Mouse (Mus musculus): ENCODE results near the gene Nop58. TPM values are rescaled to one million over a fixed set of nuclear protein-coding genes. Genes with fewer than 3 reads are reported as not detected.

Nop58 gene
- polyA plus RNA-seq, 1 experiment, result 27.0 TPM

DNA sequence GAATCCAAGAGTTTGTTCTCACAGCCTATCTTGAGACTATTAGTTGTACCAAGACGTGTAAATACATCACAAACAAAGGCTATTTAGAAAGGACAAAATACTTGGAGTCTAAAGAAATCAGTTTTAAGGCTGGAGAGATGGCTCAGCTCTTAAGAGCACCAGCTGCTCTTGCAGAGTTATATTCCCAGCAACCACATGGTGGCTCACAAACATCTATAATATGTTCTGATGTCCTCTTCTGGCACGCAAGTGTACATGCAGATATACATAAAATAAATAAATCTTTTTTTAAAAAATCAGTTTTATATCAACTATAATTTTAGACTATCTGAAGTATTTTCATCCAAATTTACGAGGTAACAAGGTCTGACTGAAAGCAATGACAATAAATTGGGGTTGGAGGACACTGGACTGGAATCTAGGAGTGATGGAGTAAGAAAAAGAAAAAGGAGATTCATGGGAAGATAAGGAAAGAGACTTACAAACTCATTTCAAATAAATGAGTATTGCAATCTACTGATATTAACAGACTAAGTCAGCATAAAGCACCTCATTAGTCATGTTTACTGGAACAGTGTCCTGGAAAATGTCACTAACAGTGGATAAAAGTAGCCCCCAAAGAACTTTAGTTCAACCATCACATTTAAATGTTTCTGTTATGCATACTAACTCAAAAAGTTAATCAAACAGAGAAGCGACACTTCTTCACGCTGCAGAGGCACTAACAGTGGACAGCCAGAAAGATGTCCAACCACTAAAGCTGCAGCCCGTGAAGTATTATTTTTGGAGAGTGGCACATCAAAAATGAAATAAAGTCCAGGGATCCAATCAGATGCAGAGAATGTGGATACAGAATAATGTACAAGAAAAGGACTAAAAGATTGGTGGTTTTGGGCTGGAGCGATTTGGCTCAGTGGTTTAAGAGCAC lies 28.3 kb upstream of the Nop58 start:
- Histone ChIP-seq H3K4me3 (ENCODE audit: control insufficient read depth, low read depth, low read length) (no peak overlapping the region), H3K27ac (ENCODE audit: control insufficient read depth, insufficient read depth, low read depth, low read length) (no peak overlapping the region), H3K36me3 (ENCODE audit: control insufficient read depth, insufficient read depth, low read length) (no peaks in the 10 kb centered on the region), H3K27me3 (ENCODE audit: control insufficient read depth, insufficient read depth, low read length) (no peaks in the 10 kb centered on the region), H3K4me1 (ENCODE audit: control insufficient read depth, insufficient read depth, low read length) (no peaks in the 10 kb centered on the region)
- TF ChIP-seq POLR2A (IDR thresholded peaks at IDR 0.05; ENCODE audit: control insufficient read depth, low read depth, low read length) (no peak), CTCF (IDR thresholded peaks at IDR 0.05; ENCODE audit: control insufficient read depth, insufficient read depth, insufficient replicate concordance, low read depth, low read length) (no peak)

DNA sequence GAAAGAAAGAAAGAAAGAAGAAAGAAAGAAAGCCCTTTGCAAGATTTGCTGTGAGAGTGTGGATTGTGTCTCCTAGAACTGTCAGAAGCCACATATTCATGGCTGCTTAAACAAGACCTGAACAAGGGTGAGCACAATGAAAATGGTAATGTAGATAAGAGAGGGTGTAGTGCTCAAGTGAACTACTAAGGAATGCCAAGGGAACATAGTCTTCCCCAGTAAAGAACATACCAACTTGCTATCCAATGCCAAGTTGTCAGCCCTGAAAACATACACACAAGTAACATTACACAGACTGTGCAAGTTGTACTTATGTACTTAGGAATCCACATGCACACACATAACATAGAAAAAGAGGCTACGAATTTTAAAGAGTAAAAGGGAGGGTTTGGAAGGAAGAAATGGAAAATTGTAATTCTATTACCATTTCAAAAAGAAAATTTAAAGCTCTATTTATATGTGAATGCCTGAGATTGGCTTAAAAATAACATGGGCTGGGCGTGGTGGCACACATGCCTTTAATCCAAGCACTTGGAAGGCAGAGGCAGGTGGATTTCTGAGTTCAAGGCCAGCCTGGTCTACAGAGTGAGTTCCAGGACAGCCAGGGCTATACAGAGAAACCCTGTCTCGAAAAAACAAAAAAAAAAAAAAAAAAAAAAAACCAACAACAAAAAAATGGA lies 21.2 kb upstream of the Nop58 start:
- Histone ChIP-seq H3K27me3 (ENCODE audit: control insufficient read depth, insufficient read depth, low read length) (no peaks in the 10 kb centered on the region), H3K4me3 (ENCODE audit: control insufficient read depth, low read depth, low read length) (no peak overlapping the region), H3K27ac (ENCODE audit: control insufficient read depth, insufficient read depth, low read depth, low read length) (no peak overlapping the region), H3K36me3 (ENCODE audit: control insufficient read depth, insufficient read depth, low read length) (no peaks in the 10 kb centered on the region), H3K4me1 (ENCODE audit: control insufficient read depth, insufficient read depth, low read length) (peaks cover 2% of the 10 kb centered on the region)
- TF ChIP-seq CTCF (IDR thresholded peaks at IDR 0.05; ENCODE audit: control insufficient read depth, insufficient read depth, insufficient replicate concordance, low read depth, low read length) (no peak), POLR2A (IDR thresholded peaks at IDR 0.05; ENCODE audit: control insufficient read depth, low read depth, low read length) (no peak)

DNA sequence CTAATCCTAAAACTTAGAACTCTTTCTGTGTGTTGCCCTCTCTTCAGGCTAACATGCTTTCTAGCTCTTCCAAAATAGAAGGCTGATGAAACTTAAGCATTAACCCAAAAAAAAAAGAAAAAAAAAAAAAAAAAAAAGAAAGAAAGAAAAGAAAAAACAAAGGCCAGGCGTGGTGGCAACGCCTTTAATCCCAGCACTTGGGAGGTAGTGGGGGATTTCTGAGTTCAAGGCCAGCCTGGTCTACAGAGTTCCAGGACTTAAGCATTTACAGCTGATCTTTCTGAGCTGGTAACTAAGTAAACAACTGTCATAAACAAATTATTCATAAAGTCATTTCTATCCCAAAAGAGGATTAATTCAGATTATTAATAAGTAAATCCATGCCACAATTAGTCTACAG lies 15.9 kb upstream of the Nop58 start:
- Histone ChIP-seq H3K27me3 (ENCODE audit: control insufficient read depth, insufficient read depth, low read length) (no peaks in the 10 kb centered on the region), H3K36me3 (ENCODE audit: control insufficient read depth, insufficient read depth, low read length) (no peaks in the 10 kb centered on the region), H3K4me1 (ENCODE audit: control insufficient read depth, insufficient read depth, low read length) (peaks cover 3% of the 10 kb centered on the region), H3K27ac (ENCODE audit: control insufficient read depth, insufficient read depth, low read depth, low read length) (no peak overlapping the region), H3K4me3 (ENCODE audit: control insufficient read depth, low read depth, low read length) (peak overlapping the region; percentile 36; the same call in 1 of the 2 replicates)
- TF ChIP-seq CTCF (IDR thresholded peaks at IDR 0.05; ENCODE audit: control insufficient read depth, insufficient read depth, insufficient replicate concordance, low read depth, low read length), result no peak

DNA sequence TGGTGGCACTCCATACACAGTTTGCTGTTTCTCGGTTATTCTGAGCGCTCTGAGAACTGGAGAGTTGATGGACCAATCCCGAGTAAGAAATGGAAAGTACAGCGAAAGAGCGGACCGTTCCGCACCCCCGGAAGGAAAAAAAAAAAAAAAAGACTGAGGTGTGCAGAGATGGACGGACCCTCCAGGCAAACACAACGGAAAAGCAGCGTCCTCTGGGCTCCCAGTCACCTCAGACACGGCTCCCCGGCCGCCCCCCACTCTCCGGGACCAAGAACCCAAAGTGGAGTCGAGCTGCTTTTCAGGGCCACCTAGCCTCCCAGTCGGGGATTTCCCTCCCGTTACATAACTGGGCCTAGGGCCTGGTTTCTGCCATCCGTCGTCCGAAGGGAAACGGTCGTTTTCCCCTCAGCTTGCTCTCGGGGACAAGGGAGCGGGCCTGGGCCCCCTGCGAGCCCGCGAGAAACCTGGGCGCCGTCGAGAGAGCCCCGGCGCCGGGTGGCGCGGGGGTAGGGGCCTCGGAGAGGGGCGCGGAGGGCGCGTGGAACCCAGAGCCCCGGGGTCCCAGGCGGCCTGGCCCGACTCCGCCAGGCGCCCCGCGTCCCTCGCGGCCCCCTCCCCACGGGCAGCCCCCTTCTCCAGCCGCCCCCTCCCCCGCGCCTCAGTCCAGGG lies 14.7 kb upstream of the Nop58 start:
- TF ChIP-seq POLR2A (IDR thresholded peaks at IDR 0.05; ENCODE audit: control insufficient read depth, low read depth, low read length) (no peak; the same call in 1 of the 2 replicates), CTCF (IDR thresholded peaks at IDR 0.05; ENCODE audit: control insufficient read depth, insufficient read depth, insufficient replicate concordance, low read depth, low read length) (no peak)
- Histone ChIP-seq H3K27ac (ENCODE audit: control insufficient read depth, insufficient read depth, low read depth, low read length) (peak overlapping the region; percentile 96), H3K27me3 (ENCODE audit: control insufficient read depth, insufficient read depth, low read length) (no peaks in the 10 kb centered on the region), H3K4me3 (ENCODE audit: control insufficient read depth, low read depth, low read length) (peak overlapping the region; percentile 99), H3K36me3 (ENCODE audit: control insufficient read depth, insufficient read depth, low read length) (no peaks in the 10 kb centered on the region), H3K4me1 (ENCODE audit: control insufficient read depth, insufficient read depth, low read length) (peaks cover 3% of the 10 kb centered on the region)

DNA sequence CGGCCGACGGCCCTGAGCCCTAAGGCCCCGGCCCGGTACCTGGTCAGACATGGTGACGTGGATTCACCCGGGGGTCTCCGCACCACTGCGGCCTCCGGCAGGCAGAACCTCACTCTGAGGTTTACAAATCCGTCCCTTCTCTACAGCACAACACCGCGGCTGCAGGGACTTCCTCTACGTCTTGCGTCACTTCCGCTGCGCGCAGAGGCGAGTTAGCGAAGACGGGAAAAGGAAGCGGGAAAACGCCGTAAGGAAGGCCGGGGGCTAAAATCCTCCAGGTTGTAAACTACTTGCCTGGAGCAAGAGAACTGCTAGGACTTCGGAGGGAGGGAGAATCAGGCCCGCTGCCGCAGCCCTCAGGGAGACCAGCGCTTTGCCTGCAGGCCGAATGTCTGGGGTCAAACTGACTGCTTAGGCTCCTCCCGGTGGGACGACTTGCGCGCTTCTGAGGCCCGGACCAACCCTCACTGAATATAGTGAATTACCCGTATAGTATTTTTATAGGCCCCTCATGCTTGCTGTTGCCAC lies 14.1 kb upstream of the Nop58 start, which contains the start of gene Sumo1:
Gene Sumo1 (minus strand): TSS at position 194 of the 528 bp plus-strand sequence.
- Histone ChIP-seq H3K36me3 (ENCODE audit: control insufficient read depth, insufficient read depth, low read length) (no peaks in the 10 kb centered on the region), H3K27me3 (ENCODE audit: control insufficient read depth, insufficient read depth, low read length) (no peaks in the 10 kb centered on the region), H3K4me3 (ENCODE audit: control insufficient read depth, low read depth, low read length) (peak within 1 kb of the TSS; percentile 99), H3K27ac (ENCODE audit: control insufficient read depth, insufficient read depth, low read depth, low read length) (peak within 1 kb of the TSS; percentile 96), H3K4me1 (ENCODE audit: control insufficient read depth, insufficient read depth, low read length) (peaks cover 3% of the 10 kb centered on the region)
- peak; percentile 96 for TF ChIP-seq POLR2A (IDR thresholded peaks at IDR 0.05; ENCODE audit: control insufficient read depth, low read depth, low read length)
- no peak for TF ChIP-seq CTCF (IDR thresholded peaks at IDR 0.05; ENCODE audit: control insufficient read depth, insufficient read depth, insufficient replicate concordance, low read depth, low read length)

DNA sequence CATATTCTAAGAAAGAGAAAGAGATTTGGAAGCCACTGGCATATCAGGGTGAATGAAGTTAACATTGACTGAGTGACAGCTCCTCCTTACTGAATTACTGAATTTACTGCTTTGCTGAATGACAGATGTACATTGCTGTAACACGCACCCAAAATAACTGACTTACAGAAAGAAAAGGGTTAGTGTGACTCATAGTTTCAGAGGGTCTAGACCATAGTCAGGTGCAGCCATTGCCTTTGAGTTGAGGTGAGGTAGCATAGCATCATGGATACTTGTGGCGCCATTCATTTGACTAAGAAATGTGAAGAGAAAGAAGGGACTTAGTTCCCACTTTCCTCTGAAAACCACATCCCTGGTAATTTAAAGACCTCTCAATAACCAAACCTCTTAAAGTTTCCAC lies 11.1 kb upstream of the Nop58 start:
- TF ChIP-seq POLR2A (IDR thresholded peaks at IDR 0.05; ENCODE audit: control insufficient read depth, low read depth, low read length) (no peak), CTCF (IDR thresholded peaks at IDR 0.05; ENCODE audit: control insufficient read depth, insufficient read depth, insufficient replicate concordance, low read depth, low read length) (no peak)
- no peaks in the 10 kb centered on the region for H3K36me3 ChIP-seq (ENCODE audit: control insufficient read depth, insufficient read depth, low read length)

More for the DNA sequence above, 11.1 kb upstream of the Nop58 start:
- Histone ChIP-seq H3K4me3 (ENCODE audit: control insufficient read depth, low read depth, low read length) (no peak overlapping the region), H3K27me3 (ENCODE audit: control insufficient read depth, insufficient read depth, low read length) (no peaks in the 10 kb centered on the region), H3K27ac (ENCODE audit: control insufficient read depth, insufficient read depth, low read depth, low read length) (no peak overlapping the region), H3K4me1 (ENCODE audit: control insufficient read depth, insufficient read depth, low read length) (0 out of 2 replicates have a peak, but pooled peaks cover under 1% of the 10 kb centered on the region)

Data from testis, adult 2 months (tissue).